ENCODE assay signal across 26 mouse cellular contexts in genomic region chr16:72940786-72941185, GRCm38 (mm10).
DNase-seq lines count a peak whose midpoint lies in the region; ATAC-seq and TF ChIP-seq lines count a peak whose summit lies in the region.
"Had no signal": no experiment of that assay in that cellular context is flagged by ENCODE, and none has a peak within 500 bp of the region (broad histone marks: within the 10 kb centered on the region; RNA-seq: fewer than 3 reads in every experiment).

No protein-coding gene starts in this region.

- no peak for TF ChIP-seq CTCF in lung, embryonic 14.5 days (IDR thresholded peaks at IDR 0.05; ENCODE audit: low read depth)

- H3K9ac ChIP-seq in kidney, embryonic 16.5 days (replicated peaks; ENCODE audit: low read length), result no peak overlapping the region
- no peak overlapping the region for H3K9ac ChIP-seq in lung, embryonic 14.5 days
- H3K9ac ChIP-seq in neural tube, embryonic 14.5 days (replicated peaks; ENCODE audit: low read depth, low read length), result no peak overlapping the region
- no peak overlapping the region for H3K9ac ChIP-seq in neural tube, embryonic 15.5 days (replicated peaks)
- H3K9ac ChIP-seq: embryonic facial prominence, embryonic 12.5 days; forebrain, embryonic 13.5 days; forebrain, embryonic 15.5 days; forebrain, postnatal 0 days had no signal

- H3K36me3 ChIP-seq in kidney, embryonic 16.5 days (ENCODE audit: insufficient read depth, low read length), result no peaks in the 10 kb centered on the region
- H3K36me3 ChIP-seq in lung, embryonic 14.5 days (ENCODE audit: insufficient read depth), result no peaks in the 10 kb centered on the region
- H3K36me3 ChIP-seq in neural tube, embryonic 14.5 days (ENCODE audit: control insufficient read depth, insufficient read depth, low read length), result no peaks in the 10 kb centered on the region
- no peaks in the 10 kb centered on the region for H3K36me3 ChIP-seq in neural tube, embryonic 15.5 days
- H3K36me3 ChIP-seq: embryonic facial prominence, embryonic 10.5 days; embryonic facial prominence, embryonic 12.5 days; forebrain, embryonic 15.5 days; G1E had no signal

- no peak overlapping the region for H3K27ac ChIP-seq in kidney, embryonic 16.5 days (ENCODE audit: low read length)
- H3K27ac ChIP-seq in lung, embryonic 14.5 days (ENCODE audit: low read depth), result no peak overlapping the region
- no peak overlapping the region for H3K27ac ChIP-seq in neural tube, embryonic 14.5 days (ENCODE audit: low read depth, low read length)
- H3K27ac ChIP-seq in neural tube, embryonic 15.5 days (replicated peaks), result no peak overlapping the region
- H3K27ac ChIP-seq: embryonic facial prominence, embryonic 10.5 days; embryonic facial prominence, embryonic 12.5 days; forebrain, embryonic 13.5 days; forebrain, embryonic 15.5 days had no signal

- no peak overlapping the region for H3K4me2 ChIP-seq in kidney, embryonic 16.5 days (replicated peaks; ENCODE audit: low read depth, low read length)
- no peak overlapping the region for H3K4me2 ChIP-seq in lung, embryonic 14.5 days
- no peak overlapping the region for H3K4me2 ChIP-seq in neural tube, embryonic 14.5 days (ENCODE audit: low read depth, low read length)
- no peak overlapping the region for H3K4me2 ChIP-seq in neural tube, embryonic 15.5 days
- H3K4me2 ChIP-seq: embryonic facial prominence, embryonic 12.5 days; forebrain, embryonic 13.5 days; forebrain, embryonic 15.5 days had no signal

- 0 out of 2 replicates have a peak, but pooled peaks have one; percentile 31 for ATAC-seq in kidney, embryonic 16.5 days (ENCODE audit: low FRiP score, low TSS enrichment)
- ATAC-seq in lung, embryonic 14.5 days (ENCODE audit: insufficient read depth), result no peak
- peak; percentile 58; the same call in 1 of the 2 replicates for ATAC-seq in neural tube, embryonic 14.5 days (ENCODE audit: low read depth)
- no peak for ATAC-seq in neural tube, embryonic 15.5 days (ENCODE audit: low FRiP score)
- ATAC-seq: activated CD4-positive, CD25-positive, alpha-beta regulatory T cell, adult 4 months; CD4-positive, CD25-positive, alpha-beta regulatory T cell, adult 4 months; forebrain, embryonic 13.5 days; forebrain, embryonic 15.5 days; forebrain, postnatal 0 days; Patski had no signal

- no peaks in the 10 kb centered on the region for H3K4me1 ChIP-seq in kidney, embryonic 16.5 days (ENCODE audit: insufficient read depth, low read length)
- no peaks in the 10 kb centered on the region for H3K4me1 ChIP-seq in lung, embryonic 14.5 days (ENCODE audit: insufficient read depth)
- peaks cover 3% of the 10 kb centered on the region; the same call in 1 of the 2 replicates for H3K4me1 ChIP-seq in neural tube, embryonic 14.5 days (ENCODE audit: control insufficient read depth, insufficient read depth, low read length)
- H3K4me1 ChIP-seq in neural tube, embryonic 15.5 days, result peaks cover 8% of the 10 kb centered on the region; the same call in 1 of the 2 replicates

- WGBS in kidney, embryonic 16.5 days, result 54% methylated on average over 8 of the region's 8 CpGs
- WGBS in lung, embryonic 14.5 days, result 60% methylated on average over 8 of the region's 8 CpGs
- 26% methylated on average over 8 of the region's 8 CpGs for WGBS in neural tube, embryonic 14.5 days
- 23% methylated on average over 8 of the region's 8 CpGs for WGBS in neural tube, embryonic 15.5 days

- no peak for DNase-seq in kidney, postnatal 14 days
- DNase-seq in lung, embryonic 14.5 days, result peak; percentile 63
- no peak for DNase-seq in lung, postnatal 4 days
- DNase-seq: adrenal gland, adult 8-10 months; adrenal gland, postnatal 14 days; adrenal gland, postnatal 36 days; B cell, adult 2 months; cerebellum, adult 11 months; cerebellum, adult 18-20 months; cerebellum, adult 8-10 months; cerebellum, adult 9-11 months; cerebellum, postnatal 14 days; cerebellum, postnatal 36 days; forebrain, postnatal 0 days had no signal

- no peak overlapping the region for H3K4me3 ChIP-seq in kidney, embryonic 16.5 days (ENCODE audit: low read length)
- H3K4me3 ChIP-seq in lung, embryonic 14.5 days (ENCODE audit: low read depth, low read length), result no peak overlapping the region
- no peak overlapping the region for H3K4me3 ChIP-seq in neural tube, embryonic 14.5 days (ENCODE audit: low read depth, low read length)
- no peak overlapping the region for H3K4me3 ChIP-seq in neural tube, embryonic 15.5 days (replicated peaks)
- H3K4me3 ChIP-seq: embryonic facial prominence, embryonic 10.5 days; embryonic facial prominence, embryonic 12.5 days; forebrain, embryonic 13.5 days; forebrain, embryonic 15.5 days had no signal

- H3K9me3 ChIP-seq in kidney, embryonic 16.5 days (ENCODE audit: low read length), result no peaks in the 10 kb centered on the region
- H3K9me3 ChIP-seq in lung, embryonic 14.5 days (ENCODE audit: low read depth, low read length), result no peaks in the 10 kb centered on the region
- H3K9me3 ChIP-seq in neural tube, embryonic 14.5 days (ENCODE audit: control insufficient read depth, low read length), result no peaks in the 10 kb centered on the region
- no peaks in the 10 kb centered on the region for H3K9me3 ChIP-seq in neural tube, embryonic 15.5 days (replicated peaks)
- H3K9me3 ChIP-seq: embryonic facial prominence, embryonic 10.5 days; embryonic facial prominence, embryonic 12.5 days; forebrain, embryonic 13.5 days; forebrain, embryonic 15.5 days had no signal

- H3K27me3 ChIP-seq in kidney, embryonic 16.5 days (ENCODE audit: insufficient read depth, low read length), result no peaks in the 10 kb centered on the region
- no peaks in the 10 kb centered on the region for H3K27me3 ChIP-seq in lung, embryonic 14.5 days (ENCODE audit: insufficient read depth, low read length)
- H3K27me3 ChIP-seq in neural tube, embryonic 14.5 days (ENCODE audit: control insufficient read depth, insufficient read depth, low read length), result no peaks in the 10 kb centered on the region
- H3K27me3 ChIP-seq in neural tube, embryonic 15.5 days (replicated peaks), result no peaks in the 10 kb centered on the region
- H3K27me3 ChIP-seq: CH12.LX; embryonic facial prominence, embryonic 12.5 days; forebrain, embryonic 13.5 days; forebrain, embryonic 15.5 days; Patski had no signal

Comparison
In these comparisons a context has a peak if more than half of its experiments do, and no peak if none do; other contexts are left out.
1. ATAC-seq: peak in kidney, embryonic 16.5 days (single experiment) and neural tube, embryonic 14.5 days (single experiment); none in lung, embryonic 14.5 days (single experiment) and neural tube, embryonic 15.5 days (single experiment).